Mouse (Mus musculus) monocyte, adult 59 days (primary cell): ENCODE results near the gene Btbd6. TPM values are rescaled to one million over a fixed set of nuclear protein-coding genes. Genes with fewer than 3 reads are reported as not detected.

ENCODE experiments used
- total RNA-seq, 2 experiments: library from RNA; stranded (reverse); gene quantifications; one replicate each; pipeline ENCODE4 v1.2.4; 2023

Gene Btbd6
- 1 to 10 TPM; 3.8 to 4.5 TPM for total RNA-seq

GRCm38 (mm10) chr12:112976371-112977073, at the start of gene Btbd6:
Gene Btbd6, plus strand, starts transcription at chr12:112976482.

GRCm38 (mm10) chr12:112929562-112930352, 46.5 kb upstream of the Btbd6 start, which contains the start of gene Jag2:
Gene Jag2, minus strand, starts transcription at chr12:112929776.

GRCm38 (mm10) chr12:112941776-112942713, 34.2 kb upstream of the Btbd6 start, which contains the start of gene Nudt14:
Gene Nudt14, minus strand, starts transcription at chr12:112942124.

GRCm38 (mm10) chr12:113000294-113001132, 24.2 kb downstream of the Btbd6 start, which contains the start of gene Brf1:
Gene Brf1, minus strand, starts transcription at chr12:113000704.

GRCm38 (mm10) chr12:113013604-113014558, 37.6 kb downstream of the Btbd6 start, which contains the start of gene Pacs2:
Gene Pacs2, plus strand, starts transcription at chr12:113014508.

Other genes with a start within 250 kb of the Btbd6 start
- 1,000 to 10,000 TPM; 1,046 to 1,124 TPM for gene Pld4, start 215.8 kb upstream of the Btbd6 start, total RNA-seq
- gene Ahnak2, start 173.8 kb upstream of the Btbd6 start, total RNA-seq: 1 to 10 TPM; 4.4 to 5.4 TPM
- 1 to 10 TPM; 1.5 to 2.5 TPM for gene Clba1, start 167.5 kb upstream of the Btbd6 start, total RNA-seq
- gene Cdca4, start 147.1 kb upstream of the Btbd6 start, total RNA-seq: 10 to 100 TPM; 16.6 to 17.5 TPM
- 100 to 1,000 TPM; 208 to 247 TPM for gene Gpr132, start 108.3 kb upstream of the Btbd6 start, total RNA-seq
- 1 to 10 TPM; 3.6 to 4.5 TPM for gene Jag2, start 46.7 kb upstream of the Btbd6 start, total RNA-seq
- gene Nudt14, start 34.4 kb upstream of the Btbd6 start, total RNA-seq: 10 to 100 TPM; 11.6 to 13.5 TPM
- gene Brf1, start 24.2 kb downstream of the Btbd6 start, total RNA-seq: 100 to 1,000 TPM in 1 of 2 experiments, 10 to 100 TPM in 1; 93.0 to 106 TPM
- 100 to 1,000 TPM; 145 to 154 TPM for gene Pacs2, start 38.0 kb downstream of the Btbd6 start, total RNA-seq
- gene Tex22, start 98.0 kb downstream of the Btbd6 start, total RNA-seq: 1 to 10 TPM; 1.4 to 2.2 TPM
- 10 to 100 TPM; 40.3 to 40.7 TPM for gene Mta1, start 121.8 kb downstream of the Btbd6 start, total RNA-seq
- gene Crip2, start 163.8 kb downstream of the Btbd6 start, total RNA-seq: 10 to 100 TPM; 69.7 to 70.5 TPM
- 1,000 to 10,000 TPM; 2,128 to 2,165 TPM for gene Crip1, start 169.8 kb downstream of the Btbd6 start, total RNA-seq
- gene Tedc1, start 179.9 kb downstream of the Btbd6 start, total RNA-seq: 1 to 10 TPM; 5.4 to 6.7 TPM
- gene Tmem121, start 209.4 kb downstream of the Btbd6 start, total RNA-seq: not detected